Mouse (Mus musculus) gastrocnemius, adult 8-10 months (tissue): ENCODE results near the gene Ank2. TPM values are rescaled to one million over a fixed set of nuclear protein-coding genes. Genes with fewer than 3 reads are reported as not detected.
A peak's percentile ranks its signal among the peaks of the same experiment; 100 is the strongest.

Experiments used
- DNase-seq, 2 experiments: peaks; one replicate each; pipeline ENCODE4 v3.0.0; 2022; ENCODE audit warnings: low spot score in 2 of 2
- total RNA-seq, 4 experiments: library from RNA; stranded (reverse); gene quantifications; 2 replicates each; pipeline ENCODE4 v1.2.4; 2022

Ank2 gene
- total RNA-seq, 4 experiments from 2014 or later: 96.2 to 128 (median 111) TPM

DNA sequence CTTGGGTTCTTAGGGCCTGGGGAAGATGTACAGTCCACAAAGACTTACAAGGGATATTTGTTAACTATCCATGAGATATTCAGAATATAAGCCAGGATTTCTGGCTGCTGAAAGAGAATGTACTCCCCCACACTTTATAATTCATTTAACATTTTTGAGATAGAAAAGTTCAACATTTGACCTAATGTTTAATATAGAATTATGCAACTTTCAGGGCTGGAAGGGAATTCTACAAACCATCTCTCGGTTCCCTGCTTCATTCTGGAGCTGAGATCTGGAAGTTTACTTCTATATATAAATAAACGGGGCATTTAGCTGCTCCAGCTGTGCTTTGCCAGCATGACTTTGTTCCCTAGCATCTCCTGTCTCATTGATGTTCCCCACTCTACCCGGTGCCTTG, 372.9 kb downstream of the Ank2 start:
- DNase-seq: no peak

DNA sequence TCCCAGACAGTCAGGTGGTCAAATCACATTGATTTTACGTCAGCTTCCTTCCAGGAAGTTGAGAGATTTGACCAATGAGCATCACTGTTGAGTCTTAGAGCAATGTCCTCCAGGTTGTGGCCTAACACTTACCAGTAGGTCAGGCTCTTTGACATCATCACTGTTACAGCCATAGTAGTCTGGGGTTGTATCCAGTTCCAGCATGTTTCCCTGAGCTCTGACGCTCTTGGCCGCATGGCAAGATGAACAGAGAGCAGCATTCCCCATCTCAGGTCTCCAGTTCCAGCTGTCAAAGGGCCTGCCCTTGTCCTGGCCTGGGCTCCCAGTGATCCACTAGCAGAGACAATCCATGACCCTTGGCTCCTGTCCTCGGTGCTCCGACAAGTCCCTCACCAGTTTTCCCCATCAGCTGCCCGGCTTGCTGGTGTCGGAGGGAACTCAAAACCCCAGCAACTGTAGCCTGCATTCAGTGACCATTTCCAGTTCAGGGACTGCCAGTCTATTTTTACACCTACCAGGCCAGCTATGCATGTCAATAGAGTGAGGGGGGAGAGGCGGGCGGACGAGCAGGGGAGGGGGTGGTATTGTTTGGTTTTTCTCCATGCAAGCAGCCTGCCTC, 374.7 kb downstream of the Ank2 start:
- peak; percentile 33 to 45 for DNase-seq

DNA sequence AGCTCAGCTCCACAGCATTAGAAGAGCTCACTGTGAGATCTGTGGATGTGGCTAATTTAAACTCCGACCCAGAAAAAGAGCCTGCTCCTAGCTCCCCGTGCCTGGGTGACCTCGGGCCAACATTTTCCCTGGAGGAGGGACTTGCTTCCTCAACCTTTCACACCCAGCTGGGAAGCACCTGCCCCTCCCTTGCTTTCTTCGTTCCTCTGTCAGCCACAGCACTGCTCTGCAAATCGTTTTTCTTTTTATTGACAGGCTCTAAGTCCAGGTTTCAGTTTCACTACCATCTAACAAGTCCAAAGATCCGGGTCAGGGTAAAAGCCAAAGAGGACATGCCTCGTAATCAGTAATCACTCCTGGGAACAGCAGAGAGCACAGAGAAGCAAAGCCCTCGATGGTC, 375.8 kb downstream of the Ank2 start:
- peak; percentile 17 to 22 for DNase-seq

DNA sequence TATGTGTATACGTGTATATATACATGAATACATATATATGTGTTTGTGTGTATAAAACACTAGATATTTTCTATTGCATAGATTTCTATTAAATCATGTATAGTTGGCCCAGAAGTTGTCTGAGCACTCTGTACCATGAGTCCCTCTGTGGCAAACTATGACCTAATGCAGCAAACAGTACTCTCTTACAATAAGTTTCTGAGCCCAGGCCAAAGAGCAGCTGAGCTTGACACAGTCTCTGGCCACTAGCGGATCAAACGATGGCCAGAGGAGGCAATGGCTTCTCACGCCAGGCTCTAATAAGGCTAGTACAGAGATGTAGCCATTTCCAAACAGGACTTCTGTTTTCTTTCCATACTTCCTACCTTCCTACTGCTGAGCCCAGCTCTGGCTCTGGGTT, 380.4 kb downstream of the Ank2 start:
- no peak for DNase-seq

DNA sequence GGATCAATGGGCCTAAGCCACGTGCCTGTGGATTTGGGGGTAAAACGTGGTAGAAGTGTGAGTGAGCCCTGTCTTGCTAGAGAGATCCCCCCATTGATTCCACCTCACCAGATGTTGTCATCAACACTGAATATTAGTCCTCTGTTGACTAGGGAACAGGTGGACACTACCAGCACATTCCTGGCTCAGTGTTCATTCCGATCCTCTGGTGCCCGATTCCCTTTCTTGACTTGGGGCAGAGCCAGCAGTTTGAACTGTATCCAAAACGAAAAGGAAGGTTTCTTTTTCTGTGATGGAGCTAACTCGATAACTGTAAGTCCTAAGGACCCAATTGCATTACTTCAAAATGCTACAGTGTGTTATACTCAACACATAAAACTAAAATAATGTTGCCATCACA, 382.9 kb downstream of the Ank2 start:
- DNase-seq: no peak

DNA sequence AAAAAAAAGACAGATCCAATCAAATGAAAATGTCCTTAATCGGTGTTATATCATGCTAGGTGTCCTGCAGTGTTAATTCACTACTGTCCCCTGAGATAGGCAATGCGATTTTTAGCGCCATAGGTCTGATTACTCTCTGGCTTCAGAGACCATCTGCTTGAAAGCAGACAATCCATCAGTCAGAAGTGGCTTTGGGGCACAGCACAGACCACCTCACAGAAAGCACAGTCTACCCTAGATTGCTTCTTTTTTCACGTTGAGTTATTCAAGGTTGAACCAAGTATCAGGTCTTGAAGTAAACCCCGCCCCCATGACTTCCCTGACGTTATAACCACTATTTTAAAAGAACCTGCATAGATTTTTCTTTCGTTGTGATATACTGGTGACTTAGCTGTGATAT, 385.9 kb downstream of the Ank2 start:
- no peak for DNase-seq

DNA sequence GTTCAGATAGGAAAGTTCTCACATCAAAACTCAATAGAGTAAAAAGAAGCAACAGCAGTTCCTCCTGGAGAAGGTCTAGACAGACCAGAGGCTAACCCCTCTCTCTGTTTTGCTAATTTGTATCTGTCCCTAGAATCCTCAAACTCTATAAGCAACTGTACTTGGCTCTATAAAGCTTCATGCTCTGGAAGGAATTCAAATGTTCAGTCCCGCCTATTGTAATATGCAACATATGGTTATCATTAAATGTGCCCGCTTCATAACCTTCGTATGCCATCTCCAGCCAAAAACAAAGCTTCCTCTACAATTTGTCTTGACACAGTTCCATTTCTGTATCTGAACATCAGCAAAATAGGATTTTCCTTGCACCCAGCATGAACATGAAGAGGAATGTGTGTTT, 389.7 kb downstream of the Ank2 start:
- no peak for DNase-seq

DNA sequence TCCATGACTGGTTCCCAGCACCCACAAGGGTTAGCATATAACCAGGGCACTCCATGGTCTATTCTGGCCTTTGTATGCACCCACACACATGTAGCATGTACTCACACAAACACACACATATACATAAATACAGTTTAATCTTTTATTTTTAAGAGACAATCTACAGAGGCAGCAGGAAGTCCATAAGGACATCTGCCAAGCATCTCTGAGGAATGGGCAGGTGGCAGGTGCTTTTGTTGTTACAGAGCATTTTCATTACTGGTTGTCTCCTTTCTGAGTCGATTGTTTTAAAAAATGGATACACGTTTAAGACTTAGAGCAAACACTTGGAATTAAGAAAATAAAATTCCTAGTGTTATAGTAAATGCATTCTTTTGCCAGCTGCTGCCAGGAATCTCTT, 390.7 kb downstream of the Ank2 start:
- no peak for DNase-seq

DNA sequence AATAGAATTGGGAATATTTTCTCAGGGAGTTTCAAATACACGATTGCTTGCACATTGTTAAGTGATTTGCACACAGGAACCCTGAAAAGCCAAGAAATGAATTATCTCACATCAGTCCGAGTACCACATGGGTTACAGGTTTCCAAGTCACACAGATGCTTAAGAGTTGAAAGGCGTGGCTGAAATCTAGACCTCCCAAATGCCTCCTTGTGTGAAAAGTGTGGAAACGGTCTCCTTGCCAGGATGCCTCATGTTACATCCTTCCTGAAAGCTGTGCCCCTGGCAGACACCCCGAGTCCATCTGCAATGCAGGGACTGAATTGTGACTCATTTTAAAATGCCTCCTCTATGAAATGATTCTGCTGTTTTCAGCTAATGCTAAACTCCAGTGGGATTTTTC, 391.9 kb downstream of the Ank2 start:
- peak; percentile 9 to 24 for DNase-seq

DNA sequence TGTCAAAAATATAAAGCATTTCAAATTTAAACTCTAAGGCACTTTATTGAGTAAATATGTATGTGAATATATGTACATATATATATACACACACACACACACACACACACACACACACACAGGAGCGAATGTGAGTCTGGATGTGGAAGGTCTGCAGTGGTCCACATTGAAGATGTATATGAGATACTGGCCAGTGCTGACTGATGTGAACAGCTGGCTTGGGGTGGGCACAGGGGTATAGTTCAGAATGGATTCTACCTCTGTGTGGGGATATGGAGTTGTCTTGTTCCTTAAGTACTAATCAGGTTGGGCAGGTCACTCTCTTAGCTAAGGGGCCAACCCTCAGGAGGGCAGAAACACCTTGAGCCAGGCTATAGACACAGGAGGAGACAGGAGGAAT, 397.8 kb downstream of the Ank2 start:
- no peak for DNase-seq

DNA sequence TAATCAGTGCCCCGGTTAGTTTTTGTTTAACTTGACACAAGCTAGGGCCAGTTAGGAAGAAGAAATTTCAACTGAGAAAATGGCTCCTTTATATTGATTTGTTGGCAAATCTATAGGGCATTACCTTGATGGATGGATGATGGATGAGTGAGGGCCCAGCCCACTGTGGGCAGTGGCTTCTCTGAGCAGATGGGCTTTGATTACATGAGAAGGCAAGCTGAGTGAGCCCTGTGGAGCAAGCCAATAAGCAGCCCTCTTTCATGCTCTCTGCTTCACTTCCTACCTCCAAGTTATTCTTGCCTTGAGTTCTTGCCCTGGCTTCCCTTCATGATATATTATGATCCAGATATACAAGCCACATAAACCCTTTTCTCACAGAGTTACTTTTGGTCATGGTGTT, 401.4 kb downstream of the Ank2 start:
- no peak for DNase-seq

DNA sequence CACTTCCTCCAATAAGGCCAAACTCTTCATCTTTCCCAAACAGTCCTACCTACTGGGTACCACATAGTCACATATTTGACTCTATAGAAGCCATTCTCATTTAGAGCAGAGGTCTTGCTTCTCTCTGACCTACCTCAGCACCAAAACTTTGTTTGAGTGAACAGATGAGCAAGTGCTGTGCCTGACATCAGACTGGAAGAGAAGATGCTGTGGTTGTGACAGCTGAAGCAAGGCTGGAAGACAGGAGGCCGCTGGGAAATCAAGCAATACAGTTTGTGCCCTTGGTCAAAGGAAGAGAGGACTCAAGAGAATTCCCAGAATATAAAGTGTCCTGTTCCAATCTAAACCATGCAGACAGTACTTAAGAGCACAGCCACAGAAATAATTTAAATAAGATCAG, 402.0 kb downstream of the Ank2 start:
- DNase-seq: no peak

DNA sequence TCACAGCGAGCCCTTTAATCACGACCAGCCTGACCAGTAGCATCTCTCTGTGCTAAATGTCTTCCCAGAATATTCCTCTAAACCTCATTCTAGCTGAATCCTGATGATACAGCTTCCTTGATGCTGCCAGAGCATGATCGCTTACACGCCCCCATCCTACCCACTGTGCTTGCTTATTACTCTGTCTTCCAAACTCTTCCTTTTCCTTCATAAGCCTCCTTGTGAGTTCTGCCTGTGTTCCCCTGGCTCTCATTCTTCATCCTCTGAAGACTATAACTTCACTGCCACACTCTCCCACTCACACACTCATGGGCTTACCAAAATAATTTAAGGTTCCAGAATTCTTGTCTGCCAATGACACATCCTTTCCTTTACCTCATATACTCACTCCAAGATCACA, 405.5 kb downstream of the Ank2 start:
- DNase-seq: no peak

DNA sequence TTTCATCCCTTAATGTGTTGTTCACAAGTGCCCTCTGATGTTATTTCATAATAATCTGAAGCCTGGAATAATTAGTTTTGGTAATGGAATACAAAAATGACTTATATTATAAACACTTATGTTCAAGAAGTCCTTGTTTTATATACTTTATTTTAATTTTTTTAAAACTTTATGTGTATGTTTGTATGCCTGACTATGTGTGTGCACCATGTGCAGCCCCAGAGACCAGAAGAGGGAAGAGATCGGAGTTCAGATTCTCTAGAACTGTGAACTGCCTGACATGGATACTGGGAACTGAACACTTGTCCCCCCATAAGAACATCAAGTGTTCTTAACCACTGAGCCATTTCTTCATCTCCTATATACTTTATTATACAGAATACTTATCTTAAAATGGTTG, 411.6 kb downstream of the Ank2 start:
- DNase-seq: no peak

DNA sequence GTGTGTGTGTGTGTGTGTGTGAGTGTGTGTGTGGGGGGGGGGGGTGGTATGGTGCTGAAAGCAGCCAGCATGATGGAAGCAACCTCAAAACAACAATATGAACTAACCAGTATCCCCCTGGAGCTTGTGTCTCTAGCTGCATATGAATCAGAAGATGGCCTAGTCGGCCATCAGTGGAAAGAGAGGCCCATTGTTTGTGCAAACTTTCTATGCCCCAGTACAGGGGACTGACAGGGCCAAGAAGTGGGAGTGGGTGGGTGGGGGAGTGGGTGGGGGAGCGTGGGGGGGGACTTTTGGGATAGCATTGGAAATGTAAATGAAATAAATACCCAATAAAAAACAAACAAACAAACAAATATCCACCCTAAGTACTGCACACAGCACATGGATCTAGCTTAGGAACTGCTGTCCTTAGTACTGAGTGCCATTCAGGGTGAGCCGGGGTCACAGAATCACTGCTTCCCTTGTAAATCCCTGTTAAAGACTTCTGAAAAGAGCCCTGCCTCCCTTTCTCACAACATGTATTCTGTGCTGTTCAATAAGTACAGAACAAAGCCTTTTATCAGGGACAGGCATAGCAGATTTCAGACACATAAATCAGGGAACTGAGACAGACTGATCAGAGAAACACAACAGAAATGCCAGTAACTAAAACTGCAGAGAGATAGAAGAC, 412.2 kb downstream of the Ank2 start:
- DNase-seq: no peak

DNA sequence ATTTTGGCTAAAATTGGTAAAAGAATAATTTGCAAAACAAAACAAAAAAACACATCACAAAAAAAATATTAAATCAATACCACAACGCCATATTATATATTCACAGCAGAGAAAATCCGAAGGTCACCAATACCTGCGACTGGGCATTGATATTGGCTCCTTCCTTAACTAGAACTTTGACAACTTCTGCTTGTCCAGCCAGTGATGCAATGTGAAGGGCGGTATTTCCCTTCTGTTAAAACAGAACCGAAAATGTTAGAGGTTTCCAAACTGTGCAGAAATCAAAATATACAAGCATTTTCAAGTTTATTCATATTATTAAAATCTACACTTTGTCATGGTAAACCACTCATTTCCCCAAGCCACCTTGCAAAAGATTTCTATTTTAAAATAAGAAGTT, 421.8 kb downstream of the Ank2 start:
- no peak for DNase-seq

DNA sequence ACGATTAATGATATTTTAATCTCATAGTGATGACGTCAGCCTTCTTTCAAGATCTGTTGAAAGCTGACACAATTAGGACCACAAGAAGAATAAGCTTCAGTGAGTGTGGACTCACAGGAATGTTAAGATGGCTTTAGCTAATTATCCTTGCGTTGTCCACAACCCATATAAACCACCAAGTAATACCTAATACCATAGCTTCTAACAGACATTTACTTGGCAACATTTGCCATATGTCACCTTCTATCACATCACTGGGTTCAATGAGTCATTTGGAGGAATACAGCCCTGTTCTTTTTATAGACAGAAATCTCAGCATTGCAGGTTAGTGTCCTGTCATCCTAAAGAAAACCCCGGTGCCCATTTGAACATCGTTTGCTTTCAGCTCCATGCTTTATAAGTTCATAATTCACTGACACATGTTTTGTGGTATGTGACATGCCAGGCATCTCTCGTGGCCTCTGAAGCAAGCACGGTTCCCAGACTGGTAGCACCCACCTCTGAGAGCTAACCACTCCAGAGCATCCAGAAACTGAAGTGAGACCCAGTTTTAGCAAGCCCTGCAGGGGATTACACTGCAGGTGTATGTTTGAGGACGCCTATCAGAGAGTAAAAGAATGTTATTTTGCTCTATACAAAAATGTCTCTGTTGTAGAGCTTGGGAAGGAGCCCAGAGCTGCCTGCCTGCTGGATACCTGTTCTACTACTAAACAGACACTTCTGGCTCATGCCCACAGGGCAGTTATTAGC, 423.4 kb downstream of the Ank2 start:
- DNase-seq: no peak

DNA sequence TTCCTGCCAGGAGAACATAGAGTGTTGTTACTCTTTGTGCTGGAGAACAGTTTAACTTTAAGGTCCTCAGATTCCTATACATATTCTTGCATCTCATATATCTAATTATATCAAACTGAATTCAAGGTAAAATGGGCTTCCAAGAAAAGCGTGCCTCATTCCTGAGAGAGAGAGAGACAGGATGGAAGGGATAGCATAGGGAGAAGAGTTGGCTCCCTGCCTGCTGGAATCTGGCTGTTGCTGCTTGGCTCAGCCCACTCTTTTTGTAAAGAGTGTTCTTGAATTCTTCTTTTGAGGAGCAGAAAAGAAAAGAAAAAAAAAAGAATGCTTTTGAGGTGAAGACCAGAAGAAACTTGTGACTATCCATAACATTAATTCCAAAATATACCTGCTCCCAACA, 427.7 kb downstream of the Ank2 start:
- peak in 1 of 2 experiments; percentile 8 for DNase-seq

DNA sequence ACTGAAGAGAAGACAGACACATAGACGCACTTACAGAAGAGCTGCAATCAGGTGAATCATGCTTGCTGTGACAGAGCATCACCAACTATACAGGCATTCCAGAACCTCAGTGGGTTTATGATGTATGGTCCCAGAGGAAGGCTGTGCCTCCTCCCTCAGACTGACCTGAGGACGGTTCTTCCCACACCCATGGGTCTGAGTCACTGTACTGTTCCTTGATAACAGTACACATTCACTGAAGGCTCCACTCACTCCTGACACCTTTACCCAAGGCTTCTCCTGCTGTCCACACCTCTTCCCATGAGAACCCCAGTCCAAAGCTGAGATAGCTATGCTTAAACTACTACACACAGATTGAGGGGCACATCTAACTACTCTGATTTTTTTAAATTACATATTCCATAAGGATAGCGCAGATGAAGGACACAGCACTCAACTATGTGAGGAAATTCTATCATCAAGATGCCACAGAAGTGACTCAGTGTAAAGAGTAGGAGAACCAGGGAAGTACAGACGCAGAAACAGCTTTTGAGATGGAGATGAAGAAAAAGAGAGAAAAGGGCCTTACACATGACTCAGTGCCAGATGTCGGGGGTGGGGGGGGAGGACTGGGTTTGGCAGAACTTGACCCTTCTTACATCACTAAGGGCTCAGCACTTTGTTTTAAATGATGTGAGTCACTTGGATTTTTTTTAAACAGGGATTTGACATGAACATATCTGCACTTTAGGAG, 435.3 kb downstream of the Ank2 start:
- DNase-seq: no peak

DNA sequence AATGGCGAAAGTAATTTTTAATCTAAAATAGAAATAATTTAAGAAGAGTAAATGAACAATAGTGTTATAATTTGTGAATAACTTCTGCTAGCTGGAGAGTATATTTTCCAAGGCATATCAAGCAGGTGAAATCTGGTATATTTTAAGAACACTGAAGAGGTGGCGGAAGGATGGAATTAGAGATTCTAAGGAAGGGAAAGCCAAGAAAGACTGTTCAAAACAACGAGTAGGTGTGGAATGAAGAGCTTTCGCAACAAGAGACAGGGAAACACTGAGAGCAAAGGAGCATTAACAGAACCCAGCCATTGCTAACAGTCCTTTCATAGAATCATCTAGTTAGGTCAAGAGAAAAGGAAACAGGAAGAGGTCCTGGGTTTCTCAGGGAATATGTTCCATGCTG, 439.5 kb downstream of the Ank2 start:
- DNase-seq: no peak

DNA sequence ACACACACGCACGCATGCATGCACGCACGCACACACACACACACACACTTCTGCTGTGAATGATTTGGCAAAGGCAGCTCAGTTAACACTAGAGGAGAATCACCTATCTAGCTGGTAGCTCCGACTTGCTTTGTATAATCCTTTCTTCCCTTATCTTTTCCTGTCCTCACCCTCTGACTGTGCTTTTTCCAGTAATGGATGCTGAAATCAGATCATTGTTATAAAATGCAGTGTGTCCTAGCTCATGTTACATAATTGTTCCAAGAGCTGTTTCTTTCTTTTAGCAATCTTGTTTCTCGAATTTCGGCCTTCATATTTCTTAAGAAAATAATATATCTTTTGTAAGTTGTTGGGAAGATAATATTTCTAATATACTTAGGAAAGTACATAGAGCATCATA, 457.9 kb downstream of the Ank2 start:
- no peak for DNase-seq

DNA sequence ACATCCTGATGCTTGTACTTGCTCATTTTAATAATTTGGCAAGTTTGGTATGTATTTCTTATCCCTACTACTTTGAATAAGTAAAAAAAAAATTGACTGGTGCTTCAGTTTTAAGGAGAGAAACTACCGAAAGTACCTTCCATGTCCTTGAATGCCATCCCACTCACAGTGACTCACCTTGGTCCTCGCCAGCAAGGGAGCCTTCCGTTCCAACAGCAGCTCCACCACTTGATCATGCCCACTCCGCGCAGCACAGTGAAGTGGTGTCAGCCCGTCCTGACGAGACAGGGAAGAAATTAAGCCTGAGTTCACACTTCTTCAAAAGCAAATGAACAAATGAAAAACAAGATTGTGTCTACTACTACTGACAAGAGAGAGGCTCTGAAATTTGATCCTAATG, 460.6 kb downstream of the Ank2 start:
- DNase-seq: no peak
